Mouse (Mus musculus) intestine, embryonic 14.5 days (tissue): ENCODE measurements around the gene Rcan3. TPM values are rescaled to one million over a fixed set of nuclear protein-coding genes. Genes with fewer than 3 reads are reported as not detected.
A peak's percentile ranks its signal among the peaks of the same experiment; 100 is the strongest.

ENCODE experiments used
- ATAC-seq: fragments of 200-750 bp; cut with Nextera tagmentation; replicated peaks from 2 replicates; pipeline ENCODE4 v1.8.0; 2017; ENCODE audit warnings: low read depth, moderate number of reproducible peaks, moderate TSS enrichment, moderate library complexity; ENCODE audit not compliant: low FRiP score, low TSS enrichment
- DNase-seq: peaks from one replicate; pipeline ENCODE4 v3.0.0-alpha.2; 2018; ENCODE audit warnings: low spot score
- H3K27ac ChIP-seq: fragments of 300-500 bp; sonication (generic); 2 replicates; pipeline ENCODE4 v1.5.1; 2014; ENCODE audit warnings: low read depth, mild to moderate bottlenecking, control low read depth
- H3K27me3 ChIP-seq: fragments of 300-500 bp; sonication (generic); replicated peaks from 2 replicates; pipeline ENCODE4 v1.6.1; 2014; ENCODE audit warnings: low read length, control low read depth; ENCODE audit not compliant: control insufficient read depth, insufficient read depth
- H3K36me3 ChIP-seq: fragments of 300-500 bp; sonication (generic); 2 replicates; pipeline ENCODE4 v1.6.1; 2014; ENCODE audit warnings: low read length, control low read depth; ENCODE audit not compliant: control insufficient read depth, insufficient read depth
- H3K4me1 ChIP-seq: fragments of 300-500 bp; sonication (generic); replicated peaks from 2 replicates; pipeline ENCODE4 v1.6.1; 2014; ENCODE audit warnings: low read length, control low read depth, mixed read lengths; ENCODE audit not compliant: control insufficient read depth, insufficient read depth
- H3K4me2 ChIP-seq: fragments of 300-500 bp; sonication (generic); 2 replicates; pipeline ENCODE4 v1.6.1; 2014; ENCODE audit warnings: low read length
- H3K4me3 ChIP-seq: fragments of 300-500 bp; sonication (generic); 2 replicates; pipeline ENCODE4 v1.5.1; 2014; ENCODE audit warnings: low read depth, low read length, control low read depth, mixed read lengths
- H3K9ac ChIP-seq: fragments of 300-500 bp; sonication (generic); 2 replicates; pipeline ENCODE4 v1.6.1; 2014; ENCODE audit warnings: mild to moderate bottlenecking, low read length
- H3K9me3 ChIP-seq: fragments of 300-500 bp; sonication (generic); 2 replicates; pipeline ENCODE4 v1.6.1; 2016; ENCODE audit warnings: low read length, control low read depth; ENCODE audit not compliant: control insufficient read depth
- WGBS: fragments of 180-500 bp; shearing (Covaris S2); extraction: QIAGEN DNeasy Blood & Tissue Kit; methylation state at CpG from one replicate; pipeline ENCODE4 v1.1.7; 2014; 5-methylcytosine and 5-hydroxymethylcytosine counted together
- polyA plus RNA-seq: library from polyadenylated mRNA; unstranded; fragments of >200 nt; fragmentation: Nextera tagmentation; extraction: Ambion mirVana; gene quantifications from 2 replicates; pipeline ENCODE4 v1.2.1, GENCODE M21; 2014

Rcan3 gene
- polyA plus RNA-seq, 1 experiment from 2014 or later = 16.1 TPM

DNA sequence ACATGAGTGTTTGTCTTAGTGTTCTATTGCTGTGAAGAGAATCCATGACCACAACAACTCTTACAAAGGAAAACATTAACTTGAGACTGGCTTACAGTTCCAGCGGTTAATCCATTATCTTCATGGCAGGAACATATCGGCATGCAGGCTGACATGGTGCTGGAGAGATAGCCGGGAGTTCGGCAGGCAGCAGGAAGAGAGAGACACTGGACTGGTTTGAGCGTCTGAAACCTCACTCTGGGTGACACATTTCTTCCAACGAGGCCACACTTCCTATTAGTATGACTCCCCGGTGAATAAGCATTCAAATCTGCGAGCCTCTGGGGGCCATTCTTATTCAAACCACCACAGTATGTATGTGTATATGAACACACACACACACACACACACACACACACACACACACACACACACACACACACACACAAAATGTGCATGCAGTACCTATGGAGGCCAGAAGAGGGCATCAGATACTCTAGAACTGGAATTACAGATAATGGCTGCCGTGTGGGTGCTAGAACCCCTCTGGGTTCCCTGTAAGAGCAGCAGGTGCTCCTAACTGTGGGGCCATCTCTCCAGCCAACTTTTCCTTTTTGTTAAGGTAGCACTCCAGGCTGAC is 6.4 kb upstream of the Rcan3 start:
- Histone ChIP-seq H3K4me2 (no peak overlapping the region), H3K27me3 (no peaks in the 10 kb centered on the region), H3K9me3 (no peaks in the 10 kb centered on the region), H3K27ac (peak overlapping the region; percentile 49; the same call in 1 of the 2 replicates), H3K9ac (no peak overlapping the region), H3K36me3 (no peaks in the 10 kb centered on the region), H3K4me3 (no peak overlapping the region), H3K4me1 (peaks cover 9% of the 10 kb centered on the region; the same call in 1 of the 2 replicates)
- peak; percentile 62 for DNase-seq
- ATAC-seq = no peak
- WGBS = 50% methylated on average over 9 of the region's 9 CpGs

DNA sequence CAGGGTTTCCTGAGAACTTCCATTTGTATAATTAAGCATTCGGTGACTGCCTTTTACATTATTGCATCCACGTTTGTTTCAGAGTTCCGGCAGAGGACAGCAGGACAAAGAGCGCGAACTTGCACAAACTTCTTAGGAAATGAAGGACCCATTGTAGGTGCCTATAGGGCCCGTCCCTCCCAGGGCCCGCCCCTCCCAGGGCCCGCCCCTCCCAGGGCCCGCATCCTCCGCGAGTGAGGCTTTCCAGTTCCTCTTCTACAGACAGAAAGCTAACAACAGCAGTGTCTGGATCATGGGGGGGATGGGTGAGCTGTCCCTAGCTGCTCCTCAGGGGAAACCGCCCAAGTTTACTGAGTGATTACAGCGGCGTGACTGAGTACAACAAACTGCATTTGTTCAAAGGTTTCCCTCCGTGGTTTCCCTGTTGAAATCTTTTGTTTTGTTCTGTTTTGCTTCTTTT is 5.6 kb upstream of the Rcan3 start:
- Histone ChIP-seq H3K4me1 (peaks cover 14% of the 10 kb centered on the region; the same call in 1 of the 2 replicates), H3K9ac (peak overlapping the region; percentile 18; the same call in 1 of the 2 replicates), H3K4me2 (peak overlapping the region; percentile 35), H3K4me3 (0 out of 2 replicates have a peak overlapping the region, but pooled peaks have one; percentile 3), H3K27ac (peak overlapping the region; percentile 49), H3K27me3 (no peaks in the 10 kb centered on the region), H3K36me3 (no peaks in the 10 kb centered on the region), H3K9me3 (no peaks in the 10 kb centered on the region)
- 2% methylated on average over 15 of the region's 15 CpGs for WGBS
- DNase-seq = peak; percentile 82
- ATAC-seq = peak; percentile 89

- Histone ChIP-seq H3K9ac (no peak overlapping the region), H3K4me2 (no peak overlapping the region), H3K4me3 (no peak overlapping the region), H3K9me3 (no peaks in the 10 kb centered on the region), H3K36me3 (no peaks in the 10 kb centered on the region), H3K27ac (no peak overlapping the region), H3K4me1 (peaks cover 15% of the 10 kb centered on the region; the same call in 1 of the 2 replicates), H3K27me3 (no peaks in the 10 kb centered on the region)
- no peak for DNase-seq
- ATAC-seq = no peak
These were observed 4.3 kb upstream of the Rcan3 start for GRCm38 (mm10) chr4:135437924-135438323.

GRCm38 (mm10) chr4:135436291-135436690 is 2.6 kb upstream of the Rcan3 start:
- no peaks in the 10 kb centered on the region for H3K9me3 ChIP-seq
- no peak overlapping the region for H3K4me3 ChIP-seq
- no peaks in the 10 kb centered on the region for H3K27me3 ChIP-seq
- no peaks in the 10 kb centered on the region for H3K36me3 ChIP-seq
- no peak overlapping the region for H3K27ac ChIP-seq
- no peak overlapping the region for H3K9ac ChIP-seq
- WGBS = 58% methylated on average over 13 of the region's 13 CpGs
- no peak overlapping the region for H3K4me2 ChIP-seq
- DNase-seq (no peak), ATAC-seq (no peak)
- H3K4me1 ChIP-seq = peaks cover 15% of the 10 kb centered on the region

GRCm38 (mm10) chr4:135434395-135434789 is 739 bp upstream of the Rcan3 start:
- Histone ChIP-seq H3K9me3 (no peaks in the 10 kb centered on the region), H3K4me3 (peak overlapping the region; percentile 61), H3K27me3 (no peaks in the 10 kb centered on the region), H3K36me3 (no peaks in the 10 kb centered on the region), H3K4me2 (peak overlapping the region; percentile 96), H3K9ac (peak overlapping the region; percentile 55), H3K4me1 (peaks cover 9% of the 10 kb centered on the region), H3K27ac (peak overlapping the region; percentile 54; the same call in 1 of the 2 replicates)
- ATAC-seq (peak; percentile 2; the same call in 1 of the 2 replicates), DNase-seq (no peak)
- WGBS = 20% methylated on average over 11 of the region's 11 CpGs

DNA sequence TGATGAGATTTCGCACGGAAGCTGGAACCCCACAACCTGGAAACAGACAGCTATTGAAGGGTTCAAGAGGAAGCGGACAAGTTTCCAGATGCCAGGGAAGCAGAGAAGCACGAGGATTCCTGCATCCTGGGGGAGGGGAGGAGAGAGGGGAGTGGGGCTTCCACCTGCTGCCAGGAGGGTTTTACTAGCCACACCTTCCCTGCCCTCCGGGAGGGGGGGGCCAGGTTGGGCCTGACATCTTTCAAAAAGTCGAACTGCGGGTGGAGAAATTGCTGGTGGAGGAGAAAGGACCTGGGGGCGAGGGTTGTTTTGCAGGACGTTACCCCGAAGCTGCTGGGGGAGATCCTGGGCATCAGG is 589 bp downstream of the Rcan3 start:
- Histone ChIP-seq H3K4me1 (peaks cover 6% of the 10 kb centered on the region), H3K27ac (peak overlapping the region; percentile 54; the same call in 1 of the 2 replicates), H3K36me3 (no peaks in the 10 kb centered on the region), H3K9ac (peak overlapping the region; percentile 68), H3K9me3 (no peaks in the 10 kb centered on the region), H3K4me2 (peak overlapping the region; percentile 96), H3K4me3 (peak overlapping the region; percentile 61), H3K27me3 (no peaks in the 10 kb centered on the region)
- DNase-seq (no peak), ATAC-seq (no peak)
- 5% methylated on average over 10 of the region's 10 CpGs for WGBS

- 78% methylated on average over 8 of the region's 8 CpGs for WGBS
- Histone ChIP-seq H3K4me3 (no peak overlapping the region), H3K27ac (no peak overlapping the region), H3K4me1 (peaks cover 6% of the 10 kb centered on the region), H3K9ac (no peak overlapping the region), H3K9me3 (no peaks in the 10 kb centered on the region), H3K36me3 (no peaks in the 10 kb centered on the region), H3K27me3 (no peaks in the 10 kb centered on the region), H3K4me2 (no peak overlapping the region)
- no peak for ATAC-seq
- DNase-seq = no peak
These were observed 3.5 kb downstream of the Rcan3 start for GRCm38 (mm10) chr4:135429990-135430760.

DNA sequence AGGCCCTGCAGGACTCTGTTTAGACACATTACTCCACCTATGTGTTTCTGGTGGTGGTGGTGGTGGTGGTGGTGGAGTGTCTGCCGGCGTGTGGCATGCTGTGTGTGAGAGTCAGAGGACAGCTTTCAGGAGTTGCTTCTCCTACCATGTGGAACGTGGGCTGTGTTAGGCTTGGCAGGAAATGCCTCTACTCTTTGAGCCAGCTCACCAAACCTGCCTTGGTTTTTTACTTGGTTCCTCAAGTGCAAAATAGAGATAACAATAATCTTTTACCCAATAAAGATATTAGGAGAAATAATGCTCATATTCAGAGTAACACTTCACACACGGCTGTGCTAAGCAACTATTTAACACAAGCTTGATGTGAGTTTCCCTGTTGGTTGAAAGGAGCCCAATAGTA is 4.3 kb downstream of the Rcan3 start:
- no peak for DNase-seq
- Histone ChIP-seq H3K4me2 (no peak overlapping the region), H3K27ac (no peak overlapping the region), H3K9ac (no peak overlapping the region), H3K9me3 (no peaks in the 10 kb centered on the region), H3K36me3 (no peaks in the 10 kb centered on the region), H3K27me3 (no peaks in the 10 kb centered on the region), H3K4me3 (no peak overlapping the region), H3K4me1 (peaks cover 2% of the 10 kb centered on the region)
- 92% methylated on average over 4 of the region's 4 CpGs for WGBS
- no peak for ATAC-seq
